Mouse (Mus musculus) v-Abl transformed pro-B cells (cell line): ENCODE data around the gene Gm5114.
"Not testable (repeated sequence)": the region's sequence is repeated elsewhere in the genome, so short reads cannot be mapped to it uniquely, and the experiment has no call there.

Source experiments
- in situ Hi-C, 2 experiments: fragments of 400-800 bp; cut with MboI; formaldehyde crosslinking; loops; one replicate each; pipeline ENCODE4 v1.15.1; 2025; ENCODE audit not compliant: unreplicated experiment in 2 of 2

Gene Gm5114

DNA sequence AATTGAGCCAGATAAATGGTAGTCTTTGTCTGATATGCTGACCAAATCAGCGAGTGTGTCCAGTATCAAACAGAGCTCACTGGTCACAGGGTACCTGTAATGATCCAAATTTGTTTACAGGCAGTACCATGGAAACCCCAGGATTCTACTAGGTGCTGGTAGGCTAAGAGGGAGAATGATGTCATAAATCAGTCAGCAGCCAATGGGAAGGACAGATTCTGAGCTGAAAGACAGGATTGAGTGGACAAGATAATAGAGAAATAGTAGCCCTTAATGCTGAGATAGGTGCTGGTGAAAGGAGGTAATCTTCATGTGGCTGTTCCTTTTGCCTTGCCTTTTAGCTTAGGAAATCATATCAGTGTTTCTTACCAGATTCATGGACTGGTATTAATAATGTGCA, at the start of gene Gm5114:
TSS of gene Gm5114 (minus strand) at position 101 of the 400 bp plus-strand sequence.
- in situ Hi-C loops = not testable (repeated sequence)

DNA sequence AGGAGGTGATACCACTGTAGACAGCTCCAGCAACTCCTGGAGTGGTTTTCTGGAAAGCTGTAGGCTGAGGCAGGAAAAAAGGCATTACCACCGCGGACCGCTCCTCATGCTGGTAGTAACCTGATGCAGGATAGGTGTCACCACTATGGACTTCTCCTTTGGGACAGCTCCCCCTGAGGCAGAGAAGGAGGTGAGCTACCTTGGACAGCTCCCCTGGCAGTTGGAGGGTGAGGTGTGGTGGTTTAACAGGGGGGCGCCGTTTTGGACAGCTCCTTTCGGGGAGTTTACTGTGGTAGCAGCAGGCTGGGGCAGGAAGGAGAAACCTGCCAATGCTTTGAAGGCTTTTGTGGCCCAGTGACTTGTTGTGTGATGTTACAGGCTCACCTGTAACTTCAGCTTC, 42.8 kb upstream of the Gm5114 start:
- in situ Hi-C loops = no loop called here

DNA sequence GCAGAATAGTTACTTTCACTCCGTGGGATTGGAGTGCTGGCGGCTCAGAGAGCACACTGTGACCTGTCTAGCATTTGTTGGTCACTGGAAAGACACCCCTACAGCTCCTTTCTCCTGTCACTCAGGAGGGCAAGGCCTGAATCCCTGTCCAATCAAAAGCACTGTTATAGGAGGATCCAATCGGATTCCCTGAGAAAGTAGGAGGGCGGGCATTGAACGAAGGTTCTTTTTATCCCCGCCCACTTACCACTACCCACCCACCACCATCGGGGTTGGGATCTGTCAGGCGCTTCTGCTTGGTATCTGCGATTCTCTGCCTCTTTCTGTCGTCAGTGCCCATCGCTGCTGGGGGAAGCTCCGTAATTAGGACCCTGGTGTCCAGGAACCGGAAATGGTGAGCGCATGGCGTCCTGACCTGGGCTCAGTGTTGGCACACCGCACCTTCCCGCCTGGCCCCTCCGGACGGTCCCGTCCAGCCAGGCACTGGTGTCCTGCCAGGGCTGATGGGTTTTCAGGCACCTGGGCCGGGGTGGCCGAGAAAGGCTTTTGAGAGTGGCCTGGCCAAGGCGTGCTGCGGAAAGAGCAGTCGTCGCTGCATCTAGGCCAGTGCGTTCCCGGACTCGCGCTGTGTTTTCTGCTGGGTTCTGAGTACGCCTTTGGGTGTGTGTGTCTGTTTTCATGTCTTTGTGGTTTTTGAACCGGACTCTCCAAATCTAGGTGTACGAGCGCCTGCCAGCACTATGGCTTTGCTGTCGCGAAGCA, 36.5 kb upstream of the Gm5114 start:
- in situ Hi-C loops = no loop called here

DNA sequence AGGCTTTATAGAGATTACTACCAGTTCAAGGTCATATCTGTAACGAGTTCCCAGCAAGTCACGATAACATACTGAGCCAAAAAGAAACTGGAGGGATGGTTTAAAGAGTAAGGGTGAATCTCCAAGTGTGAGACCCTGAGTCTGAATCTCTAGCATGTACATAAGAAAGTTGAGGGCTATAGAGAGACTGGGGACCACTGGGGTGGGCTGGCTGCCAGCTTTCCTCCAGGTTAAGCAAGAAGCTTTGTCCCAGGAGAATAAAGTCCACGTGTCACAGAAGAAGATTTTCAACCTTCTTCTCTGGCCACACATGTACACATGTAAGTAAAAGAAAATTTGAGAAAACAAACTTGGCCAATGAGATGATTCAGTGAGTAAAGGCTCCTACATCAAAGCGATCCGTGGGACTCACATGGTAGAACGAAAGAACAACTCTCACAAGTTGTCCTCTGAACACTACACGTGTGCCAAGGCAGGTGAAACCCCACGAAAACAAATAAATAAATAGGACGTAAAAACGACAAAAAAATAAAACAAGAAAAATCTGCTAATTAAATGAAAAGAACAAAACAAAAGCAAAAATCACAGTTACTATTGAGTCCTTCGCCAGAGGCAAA, 35.8 kb upstream of the Gm5114 start:
- in situ Hi-C loops = no loop called here

DNA sequence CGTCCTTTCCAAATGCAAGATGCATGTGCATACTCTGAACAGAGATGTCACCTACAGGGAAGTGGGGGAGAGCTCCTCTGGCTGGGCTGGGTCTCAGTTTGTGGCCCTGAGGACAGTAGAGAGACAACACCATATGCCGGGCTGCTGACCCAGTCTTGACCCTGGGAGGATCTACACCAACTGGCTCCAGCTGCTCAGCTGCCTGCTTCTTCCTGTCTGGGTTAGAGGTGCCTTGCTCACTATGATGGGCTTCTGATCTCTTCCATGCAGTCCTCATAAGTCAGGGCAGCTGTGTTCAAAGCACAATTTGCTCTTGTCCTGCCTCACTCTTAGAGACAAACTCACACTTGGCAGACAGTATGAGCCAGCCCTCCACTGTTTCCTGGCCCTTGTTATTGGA, 28.3 kb upstream of the Gm5114 start:
- in situ Hi-C loops = no loop called here

DNA sequence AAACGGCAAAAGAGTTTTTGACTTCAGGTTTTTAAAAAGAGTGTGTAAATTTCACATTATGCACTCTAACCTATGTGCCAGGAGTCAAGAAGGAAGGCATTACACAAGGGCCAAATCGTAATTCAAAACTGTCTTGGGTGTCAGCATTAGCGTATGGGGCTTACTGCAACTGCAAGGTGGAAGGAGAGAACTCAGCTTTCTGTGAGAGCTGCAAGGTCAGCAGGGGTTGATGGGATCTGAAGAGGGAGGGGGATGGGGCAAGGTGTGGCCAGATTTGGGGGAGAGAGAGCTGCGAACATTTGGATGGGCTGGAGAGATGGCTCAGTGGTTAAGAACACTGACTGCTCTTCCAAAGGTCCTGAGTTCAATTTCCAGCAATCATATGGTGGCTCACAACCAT, 27.4 kb upstream of the Gm5114 start:
- in situ Hi-C loops = no loop called here
